Mouse (Mus musculus): ENCODE results near the gene Pxn.

DNA sequence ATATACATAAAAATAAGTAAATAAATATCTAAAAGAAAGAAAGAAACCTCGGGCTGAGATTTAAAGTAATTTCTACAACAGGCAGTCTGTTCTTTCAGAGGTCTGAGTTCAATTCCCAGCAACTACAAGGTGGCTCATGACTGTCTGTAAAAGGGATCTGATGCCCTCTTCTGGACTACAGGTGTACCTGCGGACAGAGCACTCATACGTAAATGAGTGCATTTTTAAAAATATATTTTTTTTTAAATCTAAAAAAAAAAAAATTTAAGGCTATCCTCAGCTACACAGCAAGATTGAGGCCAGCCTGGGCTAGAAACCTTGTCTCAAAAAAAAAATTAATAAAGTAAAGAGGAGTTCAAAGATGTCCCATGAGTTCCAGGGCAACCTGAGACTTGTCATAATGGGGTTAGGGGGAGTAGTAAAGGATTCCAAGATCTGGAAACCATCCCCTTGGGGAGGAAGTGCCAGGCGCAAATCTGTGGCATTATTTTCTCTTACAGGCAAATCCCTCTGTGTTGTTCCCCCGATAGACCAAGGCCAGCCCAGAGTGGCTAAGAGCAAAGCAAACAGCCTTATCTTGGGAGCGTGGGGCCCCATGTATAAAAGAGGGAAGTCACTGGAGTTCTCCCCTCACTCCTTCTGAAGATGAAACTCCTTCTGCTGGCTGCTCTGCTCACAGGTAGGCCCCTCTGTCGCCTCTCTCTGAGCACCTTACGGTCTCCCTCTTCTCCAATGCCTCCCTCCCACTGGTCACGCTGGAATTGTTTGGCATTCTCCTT, 40.6 kb upstream of the Pxn start, which contains the start of gene Pla2g1b:
- TF ChIP-seq CTCF (IDR thresholded peaks at IDR 0.05; ENCODE audit: borderline replicate concordance, insufficient read depth, low read length), result no peak
- no peak for TF ChIP-seq POLR2A (IDR thresholded peaks at IDR 0.05; ENCODE audit: low read depth, low read length)

Measured in embryonic fibroblast, embryonic 13.5 days (primary cell).